Comparison of ENCODE assay signal across 23 mouse cellular contexts in the genomic region with DNA sequence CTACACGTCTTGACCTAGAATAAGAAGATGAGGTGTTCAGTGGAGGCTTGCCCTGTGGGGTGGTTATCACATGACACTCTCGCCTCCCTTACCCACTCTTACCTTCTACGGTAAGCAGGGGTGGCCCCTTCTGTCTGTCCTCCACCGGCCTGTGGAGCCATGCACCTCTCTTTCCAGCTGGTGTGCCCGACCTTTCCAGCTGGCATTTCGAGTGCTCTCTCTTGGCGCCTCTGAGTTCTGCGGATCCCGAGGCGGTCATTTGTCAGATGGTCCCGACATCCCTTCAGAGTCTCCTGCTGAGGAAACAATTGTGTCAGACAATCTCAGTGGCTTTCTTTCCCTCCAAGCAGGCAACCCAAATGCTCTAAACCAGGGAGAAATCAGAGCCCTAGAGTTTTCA. TPM values are rescaled to one million over a fixed set of nuclear protein-coding genes. Genes with fewer than 3 reads are reported as not detected.
DNase-seq lines count a peak whose midpoint lies in the region; ATAC-seq lines count a peak whose summit lies in the region.
"Had no signal": no experiment of that assay in that cellular context is flagged by ENCODE, and none has a peak within 500 bp of the region (broad histone marks: within the 10 kb centered on the region; RNA-seq: fewer than 3 reads in every experiment).

No protein-coding gene starts in this region.

- no peak for ATAC-seq in megakaryocyte progenitor cell, adult 5-6 weeks (replicated peaks; ENCODE audit: poor library complexity)
- ATAC-seq: forebrain, embryonic 16.5 days; hindbrain, postnatal 0 days; intestine, embryonic 16.5 days; midbrain, embryonic 13.5 days; Patski had no signal

- DNase-seq in cerebellum, adult 11-12 months: peak; percentile 80
- DNase-seq in cerebellum, postnatal 4 days (ENCODE audit: low spot score in 2 of 2): no peak
- DNase-seq in brain, adult 2 months (ENCODE audit: low read depth, low spot score): peak; percentile 78
- DNase-seq in cerebellum, adult 18-20 months: peak; percentile 70 to 71
- DNase-seq in cerebellum, postnatal 14 days: peak; percentile 66 to 79
- no peak for DNase-seq in spleen, postnatal 36 days (ENCODE audit: low spot score in 2 of 2)
- DNase-seq: adrenal gland, adult 2 months; B cell, adult 2 months; heart, adult 11 months; heart, postnatal 10 days; kidney, postnatal 25 days; layer of hippocampus, postnatal 36 days; liver, embryonic 13.5 days; lung, adult 2 months; lung, postnatal 14 days; right cerebral cortex, postnatal 14 days had no signal

RNA-seq across cellular contexts. Expression of gene Adamts2, which starts 35.1 kb away (rescaled TPM):
- 0.17 TPM in 1 of 2 replicates, not detected in the other for total RNA-seq in megakaryocyte progenitor cell, adult 5-6 weeks (2015)
- not detected in 2 replicates for total RNA-seq in megakaryocyte progenitor cell, adult 5-6 weeks (2017)
- total RNA-seq: CH12.LX had no signal

Comparison
In these comparisons a context has a peak if more than half of its experiments do, and no peak if none do; other contexts are left out.
1. DNase-seq: peak in cerebellum, adult 11-12 months (single experiment), brain, adult 2 months (single experiment), cerebellum, adult 18-20 months (2 of 2) and cerebellum, postnatal 14 days (2 of 2); none in cerebellum, postnatal 4 days (0 of 2) and spleen, postnatal 36 days (0 of 2).